Mouse (Mus musculus) naive thymus-derived CD4-positive, alpha-beta T cell, adult 2 months (primary cell): Measurements from ENCODE around the gene Ccdc43.
A peak's percentile ranks its signal among the peaks of the same experiment; 100 is the strongest.
"Not testable (repeated sequence)": the region's sequence is repeated elsewhere in the genome, so short reads cannot be mapped to it uniquely, and the experiment has no call there.

Experiments
- DNase-seq: peaks from one replicate; pipeline ENCODE4 v3.0.0-alpha.2; 2011; ENCODE audit warnings: low read depth

The Ccdc43 gene

DNA sequence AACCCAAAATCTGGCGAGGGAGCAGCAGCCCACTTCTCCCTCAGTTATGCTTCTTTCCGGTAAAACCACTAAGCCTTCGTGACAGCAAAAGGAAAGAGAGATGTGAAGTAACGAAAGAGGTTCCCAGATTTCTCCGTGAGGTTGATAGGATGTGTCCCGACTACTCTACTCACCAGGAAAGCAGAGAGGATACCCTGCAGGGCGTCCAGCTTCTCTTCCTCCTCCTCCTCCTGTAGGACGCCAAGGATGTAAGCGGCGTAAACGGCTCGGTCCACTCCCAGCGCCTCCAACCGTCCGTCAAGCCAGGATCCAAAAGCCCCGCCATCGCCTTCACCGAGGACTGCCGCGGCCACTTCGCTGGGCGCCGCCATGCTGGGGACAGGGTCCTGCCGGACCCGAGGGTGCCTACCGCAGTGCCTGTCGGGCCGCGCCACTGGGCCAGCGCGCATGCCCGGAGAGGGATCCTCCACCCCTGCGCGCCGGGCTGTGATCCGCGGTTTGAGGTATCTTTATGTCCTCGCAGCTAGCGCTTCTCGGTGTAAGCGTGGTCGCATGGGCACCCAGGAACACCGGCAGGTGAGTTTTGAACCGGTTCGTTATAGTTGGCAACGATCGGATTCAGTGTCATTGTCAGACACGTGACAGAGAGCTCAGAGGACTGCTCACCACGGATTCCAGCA lies at the start of gene Ccdc43:
Gene Ccdc43, minus strand, starts transcription at position 445 of the 680 bp plus-strand sequence.
- DNase-seq = peak; percentile 87

- no peak for DNase-seq
These were observed 47.2 kb upstream of the Ccdc43 start for GRCm38 (mm10) chr11:102744746-102745145.

- DNase-seq = no peak
These were observed 45.3 kb upstream of the Ccdc43 start for GRCm38 (mm10) chr11:102742843-102743242.

DNA sequence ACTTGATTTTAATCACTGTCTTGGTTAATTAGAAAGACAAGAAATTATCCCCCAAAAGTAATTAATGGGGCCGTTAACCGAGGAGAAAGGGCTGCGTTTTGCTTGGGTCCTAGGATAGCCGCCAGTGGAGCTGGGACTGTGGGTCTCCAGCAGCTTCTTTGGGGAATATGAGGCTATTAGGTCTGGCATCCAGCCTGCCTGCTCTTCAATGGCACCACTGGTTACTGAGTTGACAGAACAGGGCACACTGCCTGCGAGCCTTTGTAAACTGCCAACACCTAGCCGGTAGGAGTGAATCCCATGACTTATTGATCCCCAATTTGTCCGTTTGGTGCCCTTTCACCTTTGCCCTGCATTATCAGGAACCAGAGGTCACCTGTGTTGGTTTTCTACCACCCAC lies 44.5 kb upstream of the Ccdc43 start:
- no peak for DNase-seq

GRCm38 (mm10) chr11:102741129-102741950 lies 43.8 kb upstream of the Ccdc43 start:
- DNase-seq = no peak

GRCm38 (mm10) chr11:102740634-102741033 lies 43.1 kb upstream of the Ccdc43 start:
- DNase-seq = no peak

- peak; percentile 78 for DNase-seq
These were observed 41.8 kb upstream of the Ccdc43 start for GRCm38 (mm10) chr11:102739278-102739966.

- DNase-seq = no peak
These were observed 40.5 kb upstream of the Ccdc43 start for GRCm38 (mm10) chr11:102738046-102738445.

DNA sequence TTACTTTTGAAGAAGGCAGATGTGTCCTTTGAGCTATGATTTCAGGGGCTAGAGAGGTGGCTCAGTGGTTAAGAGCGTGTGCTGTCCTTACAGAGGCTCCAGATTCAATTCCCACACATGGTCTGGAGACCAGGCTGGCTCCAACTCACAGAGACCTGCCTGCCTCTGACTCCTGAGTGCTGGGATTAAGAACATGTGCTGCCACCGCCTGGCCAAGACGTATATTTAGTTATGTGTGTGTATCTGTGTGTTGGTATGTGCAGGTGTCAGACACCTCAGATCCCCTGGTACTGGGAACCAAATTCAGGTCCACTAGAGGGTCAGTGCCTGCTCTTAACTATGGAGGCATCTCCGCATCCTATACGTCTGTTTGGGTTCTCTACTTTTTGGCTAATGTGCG lies 37.4 kb upstream of the Ccdc43 start:
- no peak for DNase-seq

- no peak for DNase-seq
These were observed 35.6 kb upstream of the Ccdc43 start for GRCm38 (mm10) chr11:102733146-102733545.

DNA sequence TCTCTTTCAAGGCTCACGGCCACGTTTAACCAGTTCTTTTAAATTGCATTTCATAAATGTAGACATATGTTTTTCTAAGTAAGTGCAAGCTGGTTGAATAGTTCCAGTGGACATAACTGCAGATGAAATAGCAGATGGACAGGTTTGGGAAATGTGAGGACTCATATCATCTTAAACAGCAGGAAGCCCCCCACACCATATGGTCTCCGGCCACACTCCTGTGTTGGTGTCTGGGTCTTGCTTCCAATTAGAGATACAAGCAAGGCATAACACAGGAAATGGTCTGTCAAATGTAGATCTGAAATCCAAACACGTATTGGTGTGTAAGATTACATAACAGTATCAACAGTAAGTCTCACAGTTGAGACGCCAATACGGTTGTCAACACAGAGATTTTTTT lies 33.8 kb upstream of the Ccdc43 start:
- DNase-seq = no peak

- no peak for DNase-seq
These were observed 32.3 kb upstream of the Ccdc43 start for GRCm38 (mm10) chr11:102729835-102730234.

DNA sequence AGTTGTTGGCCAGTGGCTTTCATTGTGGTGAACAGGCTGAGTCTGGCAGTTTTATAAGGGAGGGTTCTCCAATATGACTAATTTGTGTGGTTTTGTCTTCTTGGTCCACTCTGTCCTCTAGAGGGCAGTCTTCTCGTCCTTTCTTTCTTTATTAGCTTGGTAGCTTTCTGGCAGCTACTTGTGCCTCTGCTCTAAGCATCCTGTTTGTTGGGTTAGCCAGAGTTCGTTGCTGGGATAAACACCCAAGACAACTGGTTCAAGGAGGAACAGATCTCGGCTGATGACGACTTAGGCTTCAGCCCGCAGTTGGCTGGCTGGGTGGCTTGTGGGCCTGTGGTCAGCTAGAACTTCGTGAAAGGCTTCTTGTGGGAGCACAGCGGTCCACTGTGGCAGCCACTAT lies 31.0 kb upstream of the Ccdc43 start:
- DNase-seq = peak; percentile 34

- no peak for DNase-seq
These were observed 28.0 kb upstream of the Ccdc43 start for GRCm38 (mm10) chr11:102725574-102725973.

DNA sequence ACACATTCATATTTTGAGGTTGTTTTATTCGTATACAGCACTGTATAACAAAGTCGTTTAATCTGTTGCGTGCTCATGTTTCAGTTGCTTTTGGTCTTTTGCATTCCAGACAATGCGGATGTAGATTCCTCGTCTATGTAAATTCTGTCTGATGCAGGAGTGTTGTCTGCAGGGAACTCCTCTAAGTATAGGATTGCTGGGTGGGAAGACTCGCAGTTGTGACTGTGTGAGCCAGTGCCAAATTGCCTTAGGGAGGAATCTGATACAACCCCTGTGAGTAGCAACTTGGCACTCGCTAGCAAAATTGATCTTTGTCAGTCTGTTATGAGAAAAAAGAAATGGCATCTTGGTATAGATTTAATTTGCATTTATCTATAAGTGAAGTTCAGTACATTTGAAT lies 18.6 kb upstream of the Ccdc43 start:
- no peak for DNase-seq

- DNase-seq = not testable (repeated sequence)
These were observed 17.0 kb upstream of the Ccdc43 start for GRCm38 (mm10) chr11:102714578-102714977.

- no peak for DNase-seq
These were observed 14.8 kb upstream of the Ccdc43 start for GRCm38 (mm10) chr11:102712411-102712810.

- DNase-seq = not testable (repeated sequence)
These were observed 4.6 kb upstream of the Ccdc43 start for GRCm38 (mm10) chr11:102702206-102702605.

GRCm38 (mm10) chr11:102698018-102698476 lies 465 bp upstream of the Ccdc43 start:
- no peak for DNase-seq

DNA sequence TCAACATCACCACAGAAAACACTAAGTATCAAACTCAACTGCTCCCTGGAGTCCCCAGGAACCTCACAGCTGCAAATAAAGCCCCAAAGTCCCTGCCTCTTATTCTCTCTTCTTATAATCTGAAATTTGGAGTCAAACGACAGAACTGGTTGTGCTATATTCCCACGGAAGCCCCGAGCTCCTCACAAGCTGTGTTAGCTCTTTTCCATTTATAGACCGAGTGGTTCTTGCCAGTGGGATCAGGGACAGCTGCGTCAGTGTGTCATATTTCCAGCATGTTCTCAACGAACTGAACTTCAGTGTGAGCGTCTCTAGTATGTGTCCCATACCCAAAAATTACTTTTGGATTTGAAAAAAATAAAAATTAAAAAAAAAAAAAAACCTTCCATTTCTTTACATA lies 2.3 kb downstream of the Ccdc43 start:
- no peak for DNase-seq

DNA sequence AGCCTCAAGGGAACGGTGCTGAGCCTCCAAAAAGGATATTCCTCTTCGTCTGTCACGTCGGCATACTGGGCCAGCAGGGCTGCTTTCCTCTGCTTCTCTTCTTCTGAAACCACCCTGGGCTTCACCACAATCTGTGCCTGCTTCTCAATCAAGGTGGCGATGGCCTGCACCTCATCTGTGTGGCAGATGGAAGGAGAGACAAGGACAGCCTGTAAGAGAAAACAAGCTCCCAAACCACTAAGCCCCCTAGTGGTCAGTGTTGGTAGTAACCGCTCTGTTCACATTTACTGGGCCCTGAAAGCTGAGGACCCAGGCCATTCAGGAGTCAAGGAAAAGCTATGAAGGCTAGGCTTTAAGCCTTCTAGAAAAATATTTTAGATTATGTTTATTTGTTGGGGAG lies 7.4 kb downstream of the Ccdc43 start:
- peak; percentile 79 for DNase-seq

DNA sequence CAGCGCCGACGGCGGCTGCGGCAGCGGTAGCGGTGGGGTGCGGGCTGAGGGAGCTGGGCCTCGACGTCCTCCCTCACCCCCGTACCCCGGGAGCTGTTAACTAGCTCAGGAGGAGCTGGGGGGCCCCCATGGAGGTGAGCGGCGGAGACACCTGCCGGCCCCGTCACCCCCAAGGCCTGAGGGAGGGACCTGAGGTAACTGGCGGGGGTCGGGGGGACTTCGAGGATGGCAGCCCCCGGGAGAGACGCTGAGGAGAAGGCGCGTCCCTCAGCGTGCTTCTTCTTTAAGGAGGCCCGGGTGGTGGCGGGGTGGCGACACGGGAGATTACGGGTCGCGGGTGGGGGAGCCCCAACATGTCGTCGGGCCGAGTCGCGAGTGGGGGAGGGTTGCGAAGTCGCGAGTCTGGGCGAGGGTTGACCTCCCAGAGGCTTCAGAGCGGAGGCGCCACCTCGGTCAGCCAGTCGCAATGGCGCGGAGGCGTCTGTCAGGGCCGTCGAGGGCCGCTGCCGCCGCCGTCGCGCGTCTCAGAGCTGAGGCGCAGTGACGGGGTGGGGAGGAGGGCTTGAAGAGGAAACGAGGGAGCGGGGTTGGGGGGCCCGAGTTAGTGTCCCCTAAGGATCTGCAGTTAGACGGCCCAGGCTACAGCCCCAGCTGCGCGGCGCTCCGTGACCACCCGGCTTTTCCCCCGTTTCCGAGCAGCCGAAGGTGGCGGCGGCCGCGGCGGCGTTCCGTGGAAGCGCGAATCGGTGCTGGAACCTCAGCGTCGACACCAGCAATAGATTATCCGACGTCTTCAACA lies 31.7 kb downstream of the Ccdc43 start:
- no peak for DNase-seq
